Mouse (Mus musculus): ENCODE data around the gene Zfp280d. TPM values are rescaled to one million over a fixed set of nuclear protein-coding genes. Genes with fewer than 3 reads are reported as not detected.

Gene Zfp280d
- total RNA-seq, 4 experiments from 2014 or later, result 35.3 to 56.6 (median 38.6) TPM

Other genes with a start within 250 kb of the Zfp280d start
- gene Tcf12, start 163.0 kb upstream of the Zfp280d start, total RNA-seq (2022), result 100 to 1,000 TPM in 1 of 4 experiments, 10 to 100 TPM in 3; 75.8 to 118 (median 89.1) TPM
- gene Mns1, start 163.2 kb downstream of the Zfp280d start, total RNA-seq (2022), result 1 to 10 TPM; 1.3 to 2.1 (median 2.0) TPM
- 10 to 100 TPM in 2 of 4 experiments, 1 to 10 TPM in 2; 3.9 to 20.1 (median 11.7) TPM for gene Tex9, start 217.4 kb downstream of the Zfp280d start, total RNA-seq (2022)

All from adrenal gland, adult 8-10 months (tissue).